Mouse (Mus musculus) liver, embryonic 16.5 days (tissue): Measurements from ENCODE around the gene Hspb1. TPM values are rescaled to one million over a fixed set of nuclear protein-coding genes. Genes with fewer than 3 reads are reported as not detected.

Experiments used
- ATAC-seq: fragments of 200-750 bp; cut with Nextera tagmentation; 2 replicates; pipeline ENCODE4 v1.8.0; 2017; ENCODE audit warnings: low read depth, mild to moderate bottlenecking, moderate number of reproducible peaks, moderate library complexity
- H3K27ac ChIP-seq: fragments of 300-500 bp; sonication (generic); 2 replicates; pipeline ENCODE4 v1.5.1; 2014; ENCODE audit warnings: mild to moderate bottlenecking, low read length
- H3K27me3 ChIP-seq: fragments of 300-500 bp; sonication (generic); 2 replicates; pipeline ENCODE4 v1.6.1; 2014; ENCODE audit warnings: low read depth, low read length, mixed read lengths; ENCODE audit not compliant: control insufficient read depth, insufficient read depth
- H3K36me3 ChIP-seq: fragments of 300-500 bp; sonication (generic); 2 replicates; pipeline ENCODE4 v1.6.1; 2014; ENCODE audit warnings: mild to moderate bottlenecking; ENCODE audit not compliant: control insufficient read depth, insufficient read depth
- H3K4me1 ChIP-seq: fragments of 300-500 bp; sonication (generic); 2 replicates; pipeline ENCODE4 v1.6.1; 2014; ENCODE audit warnings: low read depth, low read length, mixed read lengths; ENCODE audit not compliant: control insufficient read depth
- H3K4me2 ChIP-seq: fragments of 300-500 bp; sonication (generic); 2 replicates; pipeline ENCODE4 v1.6.1; 2014; ENCODE audit warnings: low read depth, low read length, mixed read lengths
- H3K4me3 ChIP-seq: fragments of 300-500 bp; sonication (generic); 2 replicates; pipeline ENCODE4 v1.5.1; 2014; ENCODE audit warnings: low read depth, mild to moderate bottlenecking, low read length
- H3K9ac ChIP-seq: fragments of 300-500 bp; sonication (generic); 2 replicates; pipeline ENCODE4 v1.6.1; 2014; ENCODE audit warnings: low read depth, low read length
- H3K9me3 ChIP-seq: fragments of 300-500 bp; sonication (generic); replicated peaks from 2 replicates; pipeline ENCODE4 v1.6.1; 2016; ENCODE audit warnings: low read length; ENCODE audit not compliant: control insufficient read depth
- WGBS: fragments of 180-500 bp; shearing (Covaris S2); extraction: QIAGEN DNeasy Blood & Tissue Kit; methylation state at CpG from one replicate; pipeline ENCODE4 v1.1.7; 2014; ENCODE audit not compliant: insufficient replicate concordance; 5-methylcytosine and 5-hydroxymethylcytosine counted together
- polyA plus RNA-seq: library from polyadenylated mRNA; unstranded; fragments of >200 nt; fragmentation: Nextera tagmentation; extraction: Ambion mirVana; gene quantifications from 2 replicates; pipeline ENCODE4 v1.2.1, GENCODE M21; 2015

Hspb1 gene
- polyA plus RNA-seq, 1 experiment from 2014 or later: 19.9 TPM

DNA sequence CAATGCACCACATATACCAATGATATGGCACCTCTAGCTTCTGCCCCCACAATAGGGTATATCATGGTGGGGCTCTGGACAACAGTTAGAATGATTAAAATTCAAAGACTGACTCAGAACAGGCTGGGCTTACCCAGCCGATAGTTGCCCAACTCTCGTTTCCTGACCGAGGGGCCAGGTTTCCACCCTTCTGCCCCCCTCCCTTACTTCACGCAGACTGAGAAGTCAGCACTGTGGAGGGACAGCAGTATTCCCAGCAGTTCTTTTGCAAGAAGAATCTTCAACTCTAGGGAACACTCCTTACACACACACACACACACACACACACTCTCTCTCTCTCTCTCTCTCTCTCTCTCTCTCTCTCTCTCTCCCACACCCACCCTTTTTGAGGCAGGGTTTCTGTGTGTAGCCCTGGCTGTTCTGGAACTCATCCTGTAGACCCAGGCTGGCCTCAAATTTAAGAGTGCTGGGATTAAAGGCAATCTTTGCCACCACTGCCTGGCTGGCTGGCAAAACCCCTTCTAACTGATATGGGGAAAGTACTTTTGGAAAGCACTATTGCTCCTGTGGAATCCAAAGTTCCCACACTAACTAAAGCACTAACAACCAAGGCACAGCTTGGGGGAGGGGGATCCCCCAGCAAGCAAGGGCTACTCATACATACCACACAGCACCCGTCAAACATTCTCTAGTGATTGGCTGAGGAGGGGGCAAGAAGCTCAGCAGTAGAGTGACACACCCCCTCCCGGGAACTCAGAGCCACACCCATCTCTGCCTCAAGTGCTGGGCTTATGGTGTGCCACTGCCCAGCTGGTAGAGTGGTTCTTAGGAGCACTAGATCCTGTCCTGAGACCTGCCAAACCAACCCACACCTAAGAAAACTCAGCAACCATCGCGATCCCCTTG, 17.9 kb downstream of the Hspb1 start:
- Histone ChIP-seq H3K27me3 (no peaks in the 10 kb centered on the region), H3K4me1 (peaks cover 35% of the 10 kb centered on the region), H3K9me3 (no peaks in the 10 kb centered on the region), H3K36me3 (peaks cover 6% of the 10 kb centered on the region), H3K27ac (no peak overlapping the region), H3K4me2 (no peak overlapping the region), H3K9ac (no peak overlapping the region), H3K4me3 (no peak overlapping the region)
- WGBS: 29% methylated on average over 8 of the region's 8 CpGs
- ATAC-seq: no peak

DNA sequence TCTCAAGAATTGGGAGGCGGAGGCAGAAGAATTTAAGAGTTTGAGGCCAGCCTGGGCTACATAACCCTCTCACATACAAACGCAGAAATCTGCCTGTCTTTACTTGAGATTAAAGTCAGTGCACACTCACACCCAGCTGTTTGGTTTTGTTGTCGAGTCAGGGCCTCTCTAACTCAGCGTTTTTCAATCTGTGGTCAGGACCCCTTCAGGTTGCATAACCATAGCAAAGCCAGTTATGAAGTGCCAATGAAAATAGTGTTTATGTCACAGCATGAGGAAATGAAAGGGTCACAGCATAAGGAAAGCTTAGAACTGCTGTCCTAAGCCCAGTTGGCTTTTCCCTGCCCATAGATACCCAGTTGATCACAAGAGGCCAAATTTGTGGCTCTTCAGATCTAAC, 19.1 kb downstream of the Hspb1 start:
- Histone ChIP-seq H3K4me1 (peaks cover 35% of the 10 kb centered on the region), H3K9ac (no peak overlapping the region), H3K4me2 (no peak overlapping the region), H3K9me3 (no peaks in the 10 kb centered on the region), H3K27me3 (no peaks in the 10 kb centered on the region), H3K4me3 (no peak overlapping the region), H3K27ac (peak overlapping the region; percentile 68), H3K36me3 (peaks cover 12% of the 10 kb centered on the region)
- ATAC-seq: no peak
- 43% methylated on average over 4 of the region's 4 CpGs for WGBS

DNA sequence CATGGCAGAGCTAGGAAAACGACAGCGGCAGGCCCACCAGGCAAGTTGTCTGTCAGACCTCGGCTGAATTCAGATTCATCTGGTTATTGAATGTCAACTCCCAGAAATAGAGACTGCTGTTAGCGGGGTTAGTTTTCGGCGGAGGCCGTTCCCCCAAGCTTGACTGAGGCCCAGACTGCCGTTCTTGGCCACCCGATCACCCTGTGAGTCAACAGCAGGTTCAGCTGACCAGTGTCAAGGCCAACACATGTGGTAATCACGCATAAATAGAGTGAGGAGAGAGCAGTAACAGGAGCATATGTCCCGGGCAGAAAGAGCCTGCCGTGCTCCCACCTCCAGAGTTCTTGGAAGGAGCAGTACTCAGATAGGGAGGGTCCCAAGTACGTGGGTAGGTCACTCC, 19.5 kb downstream of the Hspb1 start:
- H3K4me3 ChIP-seq: no peak overlapping the region
- no peaks in the 10 kb centered on the region for H3K9me3 ChIP-seq
- no peaks in the 10 kb centered on the region for H3K27me3 ChIP-seq
- H3K4me1 ChIP-seq: peaks cover 35% of the 10 kb centered on the region
- 61% methylated on average over 13 of the region's 13 CpGs for WGBS
- ATAC-seq: peak; percentile 52
- H3K4me2 ChIP-seq: no peak overlapping the region
- peaks cover 12% of the 10 kb centered on the region for H3K36me3 ChIP-seq
- peak overlapping the region; percentile 68 for H3K27ac ChIP-seq
- no peak overlapping the region for H3K9ac ChIP-seq

DNA sequence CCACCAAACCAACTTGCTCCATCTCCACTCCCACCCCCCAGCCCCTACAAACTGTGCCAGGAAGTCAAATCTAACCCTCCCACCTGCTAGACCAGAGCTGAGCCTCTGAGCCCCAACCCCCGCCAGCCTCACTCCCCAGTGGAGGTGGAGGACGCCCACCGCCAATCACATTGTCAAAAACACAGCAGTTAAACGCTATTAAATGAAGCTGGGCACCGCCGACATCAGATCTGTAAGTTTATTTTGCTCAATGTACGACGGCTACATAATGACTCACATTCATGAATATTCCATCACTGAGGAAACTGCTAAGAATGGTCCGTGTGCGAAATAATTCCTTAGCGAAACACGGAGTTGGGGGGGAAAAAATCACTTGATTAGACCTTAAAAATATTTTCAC, 20.5 kb downstream of the Hspb1 start:
- Histone ChIP-seq H3K9me3 (no peaks in the 10 kb centered on the region), H3K4me3 (no peak overlapping the region), H3K27ac (peak overlapping the region; percentile 68; the same call in 1 of the 2 replicates), H3K36me3 (peaks cover 12% of the 10 kb centered on the region), H3K4me2 (no peak overlapping the region), H3K27me3 (no peaks in the 10 kb centered on the region), H3K9ac (no peak overlapping the region), H3K4me1 (peaks cover 36% of the 10 kb centered on the region)
- 72% methylated on average over 12 of the region's 12 CpGs for WGBS
- ATAC-seq: no peak

DNA sequence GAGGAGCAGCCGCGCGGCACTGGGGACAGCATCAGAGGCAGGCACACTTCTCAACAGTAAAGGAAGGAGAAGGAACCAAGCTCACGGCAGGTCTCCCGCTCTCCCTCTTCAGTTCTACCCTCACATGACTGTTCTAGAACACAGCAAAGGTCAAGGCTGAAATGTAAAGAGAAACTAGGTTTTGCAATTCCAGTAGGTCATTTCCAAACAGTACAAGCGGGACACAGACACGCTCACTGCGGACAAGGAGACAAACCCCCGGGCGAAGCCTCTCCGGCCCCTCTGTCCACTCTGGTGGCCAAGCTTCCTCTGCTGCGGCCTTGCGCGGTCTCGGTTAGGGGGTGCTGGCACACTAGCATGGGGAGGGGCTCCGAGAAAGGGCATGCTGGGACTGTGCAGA, 21.3 kb downstream of the Hspb1 start:
- Histone ChIP-seq H3K9me3 (no peaks in the 10 kb centered on the region), H3K27ac (peak overlapping the region; percentile 64), H3K4me1 (peaks cover 38% of the 10 kb centered on the region), H3K4me3 (no peak overlapping the region), H3K9ac (no peak overlapping the region), H3K4me2 (no peak overlapping the region), H3K27me3 (no peaks in the 10 kb centered on the region), H3K36me3 (peaks cover 12% of the 10 kb centered on the region)
- peak; percentile 53 for ATAC-seq
- 82% methylated on average over 16 of the region's 16 CpGs for WGBS

DNA sequence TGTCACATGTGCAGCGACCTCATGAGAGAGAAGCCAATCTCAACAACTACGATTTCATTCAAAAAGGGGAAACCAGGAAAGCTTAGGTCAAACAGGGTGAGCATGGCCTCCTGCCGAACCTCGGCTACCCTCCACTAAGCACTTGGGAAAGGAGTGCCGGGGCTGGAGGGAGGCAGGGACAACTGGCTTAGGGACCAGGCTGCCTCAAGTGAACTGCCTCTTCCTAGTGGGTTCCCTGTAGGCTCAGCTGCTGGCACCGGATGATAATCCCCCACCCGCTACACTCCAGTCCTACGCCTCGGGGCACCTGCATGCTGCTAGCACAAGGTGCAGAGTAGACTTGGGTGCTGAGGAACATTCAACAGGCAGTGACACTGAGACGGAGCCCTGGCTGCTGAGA, 21.9 kb downstream of the Hspb1 start:
- Histone ChIP-seq H3K4me1 (peaks cover 37% of the 10 kb centered on the region), H3K27ac (no peak overlapping the region), H3K27me3 (no peaks in the 10 kb centered on the region), H3K36me3 (peaks cover 12% of the 10 kb centered on the region), H3K4me3 (no peak overlapping the region), H3K9ac (no peak overlapping the region), H3K4me2 (no peak overlapping the region), H3K9me3 (no peaks in the 10 kb centered on the region)
- 72% methylated on average over 10 of the region's 10 CpGs for WGBS
- no peak for ATAC-seq

DNA sequence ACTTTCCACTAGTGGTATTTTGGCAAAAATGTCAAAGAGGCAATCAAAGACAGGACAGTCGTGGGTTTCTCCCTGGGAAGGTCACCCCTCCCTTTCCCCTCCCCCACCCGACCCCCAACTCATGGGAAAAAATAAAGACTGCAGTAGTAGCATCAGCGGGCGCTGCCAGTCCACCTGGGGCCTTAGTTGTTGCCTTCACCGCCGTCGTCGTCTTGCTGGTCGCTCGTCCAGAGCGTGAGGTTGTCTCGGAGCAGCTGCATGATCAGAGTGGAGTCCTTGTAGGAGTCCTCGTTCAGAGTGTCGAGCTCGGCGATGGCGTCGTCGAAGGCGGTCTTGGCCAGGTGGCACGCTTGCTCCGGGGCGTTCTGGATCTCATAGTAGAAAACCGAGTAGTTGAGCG, 23.1 kb downstream of the Hspb1 start:
- Histone ChIP-seq H3K27me3 (no peaks in the 10 kb centered on the region), H3K36me3 (peaks cover 12% of the 10 kb centered on the region), H3K27ac (no peak overlapping the region), H3K9ac (no peak overlapping the region), H3K4me2 (no peak overlapping the region), H3K4me1 (peaks cover 35% of the 10 kb centered on the region), H3K9me3 (no peaks in the 10 kb centered on the region), H3K4me3 (no peak overlapping the region)
- WGBS: 84% methylated on average over 25 of the region's 25 CpGs
- ATAC-seq: no peak

DNA sequence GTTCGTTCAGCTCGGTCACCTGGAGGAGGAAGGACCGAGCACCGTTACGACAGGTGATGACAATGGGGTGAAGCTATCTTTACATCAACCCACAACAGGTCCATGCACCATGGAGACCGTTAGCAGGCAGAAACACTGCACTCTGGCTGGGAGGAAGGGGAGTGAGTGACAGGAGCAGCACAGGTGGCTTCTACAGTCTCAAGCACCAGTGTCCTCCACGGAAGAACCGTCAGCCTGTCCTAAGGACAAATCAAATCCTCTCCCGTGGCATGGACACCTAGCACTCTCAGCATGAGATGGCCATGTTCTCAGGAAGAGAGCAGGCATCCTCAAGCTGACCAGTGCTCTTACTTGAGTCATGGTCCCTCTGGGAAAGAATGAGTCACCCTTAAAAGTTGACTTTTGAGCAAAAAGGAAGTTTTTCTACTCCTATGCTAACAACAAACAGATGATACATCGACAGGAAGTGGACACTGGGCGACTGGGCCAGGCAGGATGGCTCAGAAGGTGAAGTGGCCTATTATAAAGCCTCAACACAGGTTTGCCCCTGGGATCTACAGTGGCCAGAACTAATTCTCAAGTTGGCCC, 24.0 kb downstream of the Hspb1 start:
- Histone ChIP-seq H3K9me3 (no peaks in the 10 kb centered on the region), H3K27me3 (no peaks in the 10 kb centered on the region), H3K27ac (no peak overlapping the region), H3K9ac (no peak overlapping the region), H3K36me3 (peaks cover 12% of the 10 kb centered on the region), H3K4me3 (no peak overlapping the region), H3K4me2 (no peak overlapping the region), H3K4me1 (peaks cover 27% of the 10 kb centered on the region)
- WGBS: 79% methylated on average over 11 of the region's 11 CpGs
- ATAC-seq: no peak

DNA sequence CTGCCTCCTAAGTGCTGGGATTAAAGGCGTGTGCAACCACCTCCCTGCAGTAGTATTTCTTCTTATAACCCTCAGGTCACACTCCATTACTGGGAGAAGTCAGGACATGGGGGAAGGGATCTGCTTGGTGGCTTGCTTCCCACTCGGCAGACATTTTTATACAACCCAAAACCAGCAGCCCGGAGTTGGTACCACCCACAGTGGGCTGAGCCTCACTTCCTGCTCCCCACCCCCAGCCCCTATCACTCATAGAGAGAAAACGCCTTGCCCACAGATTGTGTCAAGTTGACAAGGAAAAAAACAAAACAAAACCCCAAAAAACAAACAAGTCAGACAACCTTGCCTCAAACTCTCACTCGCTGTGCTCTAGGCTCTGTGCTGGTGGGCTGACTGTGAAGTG, 25.5 kb downstream of the Hspb1 start:
- peaks cover 14% of the 10 kb centered on the region for H3K36me3 ChIP-seq
- H3K4me2 ChIP-seq: no peak overlapping the region
- H3K4me1 ChIP-seq: peaks cover 16% of the 10 kb centered on the region
- H3K9ac ChIP-seq: no peak overlapping the region
- no peaks in the 10 kb centered on the region for H3K9me3 ChIP-seq
- 37% methylated on average over 5 of the region's 5 CpGs for WGBS
- no peak for ATAC-seq
- peak overlapping the region; percentile 17 for H3K27ac ChIP-seq
- no peak overlapping the region for H3K4me3 ChIP-seq
- H3K27me3 ChIP-seq: no peaks in the 10 kb centered on the region
